Mouse (Mus musculus) CD8-positive naive resting alpha-beta T cell, adult 2 months (primary cell): ENCODE results near the gene Rps5.
"Not testable (repeated sequence)": the region's sequence is repeated elsewhere in the genome, so short reads cannot be mapped to it uniquely, and the experiment has no call there.

ENCODE experiments used
- DNase-seq, 2 experiments: peaks; one replicate each; pipeline ENCODE4 v3.0.0; 2022; ENCODE audit warnings: low read depth in 2 of 2, low spot score in 2 of 2

Rps5 gene

GRCm38 (mm10) chr7:12927693-12928589 lies 5.9 kb downstream of the Rps5 start:
- DNase-seq, result no peak

GRCm38 (mm10) chr7:12933615-12934140 lies 11.6 kb downstream of the Rps5 start:
- no peak for DNase-seq

DNA sequence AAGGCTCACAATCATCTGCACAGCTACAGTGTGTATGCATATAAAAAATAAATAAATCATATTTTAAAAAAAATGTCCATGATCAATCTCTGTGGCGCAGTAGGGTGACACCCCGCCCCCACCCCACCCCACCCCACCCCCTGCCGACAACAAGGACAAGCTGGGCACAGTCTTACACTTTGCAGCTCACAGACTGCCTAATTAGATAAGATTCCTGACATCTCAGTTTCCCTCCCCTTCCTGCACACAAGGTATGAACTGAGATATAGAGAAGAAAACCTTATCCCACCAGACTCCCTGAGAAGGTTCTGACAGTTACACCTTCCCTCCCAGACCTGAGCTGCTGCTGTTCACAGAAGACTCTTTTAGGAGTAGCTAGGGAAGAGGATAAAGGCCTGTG lies 12.7 kb downstream of the Rps5 start:
- no peak for DNase-seq

DNA sequence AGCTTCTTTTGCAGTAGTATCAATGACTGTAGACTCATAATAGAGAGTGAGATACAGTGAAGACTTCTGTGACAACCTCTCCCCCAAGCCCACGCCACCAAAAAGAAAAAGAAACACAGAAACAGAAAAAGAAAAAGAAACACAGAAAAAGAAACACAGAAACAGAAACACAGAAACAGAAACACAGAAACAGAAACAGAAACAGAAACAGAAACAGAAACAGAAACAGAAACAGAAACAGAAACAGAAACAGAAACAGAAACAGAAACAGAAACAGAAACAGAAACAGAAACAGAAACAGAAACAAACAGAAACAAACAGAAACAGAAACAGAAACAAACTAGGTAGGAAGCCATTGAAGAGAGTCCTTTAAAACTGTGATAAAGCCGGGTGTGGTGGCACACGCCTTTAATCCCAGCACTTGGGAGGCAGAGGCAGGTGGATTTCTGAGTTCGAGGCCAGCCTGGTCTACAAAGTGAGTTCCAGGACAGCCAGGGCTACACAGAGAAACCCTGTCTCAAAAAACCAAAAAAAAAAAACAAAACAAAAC lies 15.2 kb downstream of the Rps5 start:
- DNase-seq, result not testable (repeated sequence)

GRCm38 (mm10) chr7:12940599-12940998 lies 18.5 kb downstream of the Rps5 start:
- DNase-seq, result no peak

DNA sequence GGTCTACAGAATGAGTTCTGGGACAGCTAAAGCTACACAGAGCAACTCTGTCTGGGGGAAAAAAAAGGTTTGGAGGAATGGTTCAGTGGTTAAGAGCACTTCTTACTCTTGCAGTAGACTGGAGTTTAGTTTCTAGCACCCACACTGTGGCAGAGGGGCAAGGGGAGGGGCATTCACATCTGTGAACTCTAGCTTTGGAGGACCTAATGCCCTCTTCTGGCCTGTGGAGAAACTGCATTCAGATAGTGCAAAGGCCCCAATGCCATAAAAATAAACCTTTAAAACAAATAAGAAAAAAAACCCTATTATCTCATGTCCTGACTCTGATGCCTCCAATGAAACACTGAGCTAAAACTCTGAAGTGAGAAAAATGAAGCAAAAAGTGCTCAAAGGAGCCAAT lies 21.4 kb downstream of the Rps5 start:
- DNase-seq, result peak; percentile 19 to 51

GRCm38 (mm10) chr7:12949032-12949871 lies 27.2 kb downstream of the Rps5 start:
- peak; percentile 92 for DNase-seq

- DNase-seq, result no peak
Measured at GRCm38 (mm10) chr7:12949872-12950229, 27.8 kb downstream of the Rps5 start.

DNA sequence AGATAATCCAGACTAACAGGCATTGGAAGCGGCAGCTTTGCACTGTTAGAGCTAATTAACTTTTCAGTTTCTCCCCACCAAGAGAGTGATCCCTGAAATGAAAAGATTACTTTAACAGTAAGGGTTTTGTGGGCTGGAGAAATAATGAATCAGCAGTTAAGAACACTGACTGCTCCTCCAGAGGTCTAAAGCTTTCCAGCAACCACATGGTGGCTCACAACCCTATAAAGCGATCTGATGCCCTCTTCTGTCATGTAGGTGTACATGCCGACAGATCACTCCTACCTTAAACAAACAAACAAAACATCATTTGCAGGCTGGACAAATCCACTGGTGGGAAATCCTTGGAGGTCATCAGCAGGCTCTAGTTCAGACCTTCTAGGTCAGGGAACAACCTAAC lies 32.8 kb downstream of the Rps5 start:
- DNase-seq, result no peak

DNA sequence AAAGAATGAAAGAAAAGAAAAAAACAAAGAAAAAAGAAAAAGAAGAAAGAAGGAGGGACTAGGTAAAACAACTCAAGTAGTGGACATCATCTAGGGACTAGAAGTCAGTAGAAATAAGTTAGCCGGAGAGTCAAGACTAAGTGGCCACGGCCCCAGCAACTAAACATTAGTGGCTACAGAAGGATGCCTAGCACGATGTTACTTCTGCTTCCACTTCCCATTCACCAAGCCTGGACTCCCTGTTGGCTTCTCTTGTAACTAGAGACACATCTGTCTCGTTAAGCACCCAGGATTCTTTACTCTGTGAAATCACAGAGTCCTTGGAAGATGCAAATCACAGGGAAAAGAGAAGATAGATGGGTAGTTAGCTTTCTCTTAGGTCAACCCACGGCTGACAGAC lies 35.4 kb downstream of the Rps5 start:
- DNase-seq, result no peak

DNA sequence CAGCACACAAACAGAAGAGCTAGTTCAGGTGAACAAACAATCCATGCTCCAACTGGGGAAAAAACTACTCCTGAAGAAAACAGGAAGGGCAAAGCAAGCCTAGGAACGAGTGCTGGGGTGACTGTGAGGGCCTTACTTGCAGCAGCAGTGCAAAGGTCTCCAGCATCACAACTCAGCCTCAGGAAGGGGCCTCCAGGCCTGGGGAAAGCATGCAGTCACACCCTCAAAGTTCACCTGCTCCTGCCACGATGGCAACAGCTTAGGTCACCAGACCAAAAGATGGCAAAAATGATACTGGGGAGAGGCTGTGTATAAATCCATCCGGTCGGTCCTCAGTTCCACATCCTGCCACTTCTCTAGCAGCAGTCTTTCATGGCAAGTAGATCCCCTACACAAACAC lies 36.9 kb downstream of the Rps5 start:
- no peak for DNase-seq

- no peak for DNase-seq
Measured at GRCm38 (mm10) chr7:12959718-12960117, 37.6 kb downstream of the Rps5 start.

- peak; percentile 64 to 66 for DNase-seq
Measured at GRCm38 (mm10) chr7:12961511-12962141, 39.5 kb downstream of the Rps5 start.

- DNase-seq, result peak; percentile 67 to 78
Measured at GRCm38 (mm10) chr7:12965678-12966091, 43.6 kb downstream of the Rps5 start, which contains the start of gene Zfp324. Gene Zfp324 (plus strand): TSS chr7:12965838.

GRCm38 (mm10) chr7:12966104-12966845 lies 44.2 kb downstream of the Rps5 start:
- peak; percentile 15 to 30 for DNase-seq

DNA sequence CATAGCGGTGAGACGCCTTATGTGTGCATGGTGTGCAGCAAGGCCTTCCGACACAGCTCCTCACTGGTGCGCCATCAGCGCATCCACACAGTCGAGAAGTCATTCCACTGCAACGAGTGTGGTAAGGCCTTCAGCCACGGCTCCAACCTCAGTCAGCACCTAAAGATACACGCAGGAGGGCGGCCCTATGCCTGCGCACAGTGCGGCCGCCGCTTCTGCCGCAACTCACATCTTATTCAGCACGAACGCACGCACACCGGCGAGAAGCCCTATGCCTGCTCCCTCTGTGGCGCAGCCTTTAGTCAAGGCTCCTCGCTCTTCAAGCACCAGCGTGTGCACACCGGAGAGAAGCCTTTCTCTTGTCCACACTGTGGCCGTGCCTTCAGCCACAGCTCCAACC lies 48.8 kb downstream of the Rps5 start:
- no peak for DNase-seq
